Comparison of ENCODE assay signal across 13 mouse cellular contexts in the genomic region with DNA sequence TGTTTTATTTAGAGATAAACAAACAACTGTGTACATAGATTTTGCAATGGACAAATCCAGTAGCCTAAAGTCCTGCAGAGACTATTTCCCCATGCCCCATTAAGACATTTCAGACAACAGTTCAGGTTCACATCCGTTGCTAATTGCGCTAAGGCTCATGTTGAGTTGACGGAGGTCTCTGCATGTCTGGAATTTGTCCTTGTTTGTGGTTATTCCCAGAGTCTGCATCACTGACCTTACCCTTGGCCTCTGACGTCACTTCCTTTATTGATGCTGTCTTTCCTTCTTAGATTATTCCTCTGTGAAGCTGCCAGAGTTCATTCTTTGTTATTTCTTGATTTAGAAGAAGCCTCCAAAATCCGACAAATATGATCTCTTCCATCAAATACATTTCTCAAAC.
"Had no signal": no experiment of that assay in that cellular context is flagged by ENCODE, and none has a peak within 500 bp of the region (broad histone marks: within the 10 kb centered on the region; RNA-seq: fewer than 3 reads in every experiment).

No protein-coding gene starts in this region.

- H3K9ac ChIP-seq: limb, embryonic 15.5 days; liver, embryonic 14.5 days; neural tube, embryonic 13.5 days had no signal

- H3K27me3 ChIP-seq: limb, embryonic 15.5 days; neural tube, embryonic 13.5 days had no signal

- H3K9me3 ChIP-seq: limb, embryonic 15.5 days; midbrain, embryonic 10.5 days; neural tube, embryonic 13.5 days had no signal

- DNase-seq: layer of hippocampus, adult 9-11 months; layer of hippocampus, postnatal 36 days; lung, adult 2 months; lung, postnatal 4 days; midbrain, embryonic 14.5 days; right cerebral cortex, postnatal 14 days; thymus, postnatal 36 days had no signal

- H3K4me1 ChIP-seq: limb, embryonic 15.5 days; midbrain, embryonic 10.5 days; neural tube, embryonic 13.5 days had no signal

- H3K4me2 ChIP-seq: limb, embryonic 15.5 days; neural tube, embryonic 13.5 days had no signal

- H3K4me3 ChIP-seq: limb, embryonic 15.5 days; midbrain, embryonic 10.5 days; neural tube, embryonic 13.5 days had no signal

- H3K27ac ChIP-seq: limb, embryonic 15.5 days; liver, embryonic 14.5 days; midbrain, embryonic 10.5 days; neural tube, embryonic 13.5 days had no signal

- H3K36me3 ChIP-seq: limb, embryonic 15.5 days; midbrain, embryonic 10.5 days; neural tube, embryonic 13.5 days had no signal

- ATAC-seq: intestine, embryonic 16.5 days; lung, postnatal 0 days had no signal
